Mouse (Mus musculus): ENCODE results near the gene Anapc11. TPM values are rescaled to one million over a fixed set of nuclear protein-coding genes. Genes with fewer than 3 reads are reported as not detected.

The Anapc11 gene
- total and polyA plus RNA-seq, 3 experiments, result 57.0 to 145 (median 108) TPM

- no peak overlapping the region for H3K27ac ChIP-seq (ENCODE audit: insufficient read depth, low read depth)
- no peak overlapping the region for H3K9ac ChIP-seq (ENCODE audit: insufficient read depth, low read depth)
- in situ Hi-C loops (cut with MboI; ENCODE audit: low pct_ligation_motif_present, low pct_unique_long_range_greater_than_20kb, low sequenced_read_pairs) (no loop called here), dilution Hi-C loops (cut with MboI; ENCODE audit: extremely low pct_ligation_motif_present, extremely low pct_unique_long_range_greater_than_20kb, low sequenced_read_pairs) (no loop called here)
- H3K79me2 ChIP-seq (replicated peaks; ENCODE audit: control insufficient read depth, extremely low read depth, insufficient read depth, poor library complexity, severe bottlenecking), result peaks cover 22% of the 10 kb centered on the region
- peak; percentile 67 for DNase-seq (ENCODE audit: extremely low read depth)
- H3K4me2 ChIP-seq (ENCODE audit: insufficient read depth, low read depth, poor library complexity, severe bottlenecking), result no peak overlapping the region
- H3K4me3 ChIP-seq (replicated peaks in 1 of 3; ENCODE audit: low read depth in 2 of 3, low read length in 2 of 3, poor library complexity in 1 of 3), result no peak overlapping the region
- peaks cover 8 to 34% of the 10 kb centered on the region in 2 experiments for H3K4me1 ChIP-seq (ENCODE audit: control insufficient read depth in 1 of 2, insufficient read depth in 2 of 2)
- peaks cover 61 to 80% of the 10 kb centered on the region in 2 experiments for H3K36me3 ChIP-seq (replicated peaks in 1 of 2; ENCODE audit: control insufficient read depth in 1 of 2, insufficient read depth in 1 of 2, low read length in 1 of 2)
- H3K27me3 ChIP-seq (replicated peaks), result no peaks in the 10 kb centered on the region
- no peaks in the 10 kb centered on the region for H3K9me3 ChIP-seq (replicated peaks; ENCODE audit: low read length)
- no peak for TF ChIP-seq CHD1 (IDR thresholded peaks at IDR 0.05; ENCODE audit: low read depth, low read length)
- peak; percentile 40 to 82; a peak in 2 of 4 replicates for TF ChIP-seq CTCF (conservative IDR thresholded peaks at IDR 0.05 in 1 of 2, IDR thresholded peaks at IDR 0.05 in 1 of 2; ENCODE audit: low read depth in 2 of 2, low read length in 2 of 2)
- TF ChIP-seq MAZ (IDR thresholded peaks at IDR 0.05; ENCODE audit: low read depth, low read length), result no peak
- peak; percentile 73 for TF ChIP-seq RAD21 (IDR thresholded peaks at IDR 0.05; ENCODE audit: low read depth, low read length)
- TF ChIP-seq NRF1 (IDR thresholded peaks at IDR 0.05; ENCODE audit: low read depth, low read length), result 0 out of 2 replicates have a peak, but pooled peaks have one; percentile 17
- TF ChIP-seq HCFC1 (IDR thresholded peaks at IDR 0.05; ENCODE audit: low read depth, low read length), result no peak
- TF ChIP-seq IRF4 (IDR thresholded peaks at IDR 0.05; ENCODE audit: low read depth, low read length), result no peak
- TF ChIP-seq PAX5 (IDR thresholded peaks at IDR 0.05; ENCODE audit: low read length), result no peak
- TF ChIP-seq MEF2A (IDR thresholded peaks at IDR 0.05; ENCODE audit: borderline replicate concordance, low read depth, low read length), result no peak
- peak; percentile 73 for TF ChIP-seq SMC3 (IDR thresholded peaks at IDR 0.05; ENCODE audit: low read depth, low read length)
- no peak for TF ChIP-seq ZKSCAN1 (IDR thresholded peaks at IDR 0.05; ENCODE audit: borderline replicate concordance, low read depth, low read length)
- TF ChIP-seq USF1 (IDR thresholded peaks at IDR 0.05; ENCODE audit: low read depth, low read length), result no peak
- TF ChIP-seq MAX (IDR thresholded peaks at IDR 0.05; ENCODE audit: low read length), result no peak
- TF ChIP-seq POLR2AphosphoS2 (IDR thresholded peaks at IDR 0.05; ENCODE audit: low read depth, low read length), result no peak
Observed at GRCm38 (mm10) chr11:120612763-120613162, 14.5 kb downstream of the Anapc11 start.

- dilution Hi-C loops (cut with MboI; ENCODE audit: extremely low pct_ligation_motif_present, extremely low pct_unique_long_range_greater_than_20kb, low sequenced_read_pairs) (no loop called here), in situ Hi-C loops (cut with MboI; ENCODE audit: low pct_ligation_motif_present, low pct_unique_long_range_greater_than_20kb, low sequenced_read_pairs) (no loop called here)
Observed at GRCm38 (mm10) chr11:120613481-120613972, 15.3 kb downstream of the Anapc11 start.

More at GRCm38 (mm10) chr11:120613481-120613972, 15.3 kb downstream of the Anapc11 start:
- H3K4me1 ChIP-seq (ENCODE audit: control insufficient read depth in 1 of 2, insufficient read depth in 2 of 2), result peaks cover 8 to 41% of the 10 kb centered on the region in 2 experiments
- H3K27ac ChIP-seq (ENCODE audit: insufficient read depth, low read depth), result no peak overlapping the region
- H3K36me3 ChIP-seq (replicated peaks in 1 of 2; ENCODE audit: control insufficient read depth in 1 of 2, insufficient read depth in 1 of 2, low read length in 1 of 2), result peaks cover 62 to 79% of the 10 kb centered on the region in 2 experiments
- no peak overlapping the region for H3K9ac ChIP-seq (ENCODE audit: insufficient read depth, low read depth)
- H3K27me3 ChIP-seq (replicated peaks), result no peaks in the 10 kb centered on the region
- H3K9me3 ChIP-seq (replicated peaks; ENCODE audit: low read length), result no peaks in the 10 kb centered on the region
- no peak overlapping the region for H3K4me3 ChIP-seq (replicated peaks in 1 of 3; ENCODE audit: low read depth in 2 of 3, low read length in 2 of 3, poor library complexity in 1 of 3)
- TF ChIP-seq CHD1 (IDR thresholded peaks at IDR 0.05; ENCODE audit: low read depth, low read length), result no peak
- no peak for TF ChIP-seq ZMIZ1 (IDR thresholded peaks at IDR 0.05; ENCODE audit: low read depth, low read length)
- TF ChIP-seq ZNF384 (IDR thresholded peaks at IDR 0.05; ENCODE audit: low read depth, low read length), result no peak
- TF ChIP-seq JUN (IDR thresholded peaks at IDR 0.05; ENCODE audit: insufficient read depth, low read depth, low read length), result no peak
- no peak for TF ChIP-seq EP300 (IDR thresholded peaks at IDR 0.05; ENCODE audit: low read length)
- TF ChIP-seq NELFE (IDR thresholded peaks at IDR 0.05; ENCODE audit: low read depth, low read length), result no peak
- no peak for TF ChIP-seq SMC3 (IDR thresholded peaks at IDR 0.05; ENCODE audit: low read depth, low read length)
- TF ChIP-seq IRF4 (IDR thresholded peaks at IDR 0.05; ENCODE audit: low read depth, low read length), result no peak
- peaks cover 22% of the 10 kb centered on the region for H3K79me2 ChIP-seq (replicated peaks; ENCODE audit: control insufficient read depth, extremely low read depth, insufficient read depth, poor library complexity, severe bottlenecking)
- H3K4me2 ChIP-seq (ENCODE audit: insufficient read depth, low read depth, poor library complexity, severe bottlenecking), result no peak overlapping the region
- DNase-seq (ENCODE audit: extremely low read depth), result no peak

All from CH12.LX (cell line).